Mouse (Mus musculus) megakaryocyte, embryonic 14.5 days (primary cell): Measurements from ENCODE around the gene Hist2h3c2.

Experiments used
- FLI1 ChIP-seq: IDR thresholded peaks from 2 replicates; pipeline ENCODE4 v1.6.1; 2012; ENCODE audit warnings: low read length, inconsistent platforms, mixed read lengths
- GATA1 ChIP-seq: IDR thresholded peaks from 3 replicates; pipeline ENCODE4 v1.6.1; 2012; ENCODE audit warnings: mixed read lengths, low read length, inconsistent platforms, borderline replicate concordance

DNA sequence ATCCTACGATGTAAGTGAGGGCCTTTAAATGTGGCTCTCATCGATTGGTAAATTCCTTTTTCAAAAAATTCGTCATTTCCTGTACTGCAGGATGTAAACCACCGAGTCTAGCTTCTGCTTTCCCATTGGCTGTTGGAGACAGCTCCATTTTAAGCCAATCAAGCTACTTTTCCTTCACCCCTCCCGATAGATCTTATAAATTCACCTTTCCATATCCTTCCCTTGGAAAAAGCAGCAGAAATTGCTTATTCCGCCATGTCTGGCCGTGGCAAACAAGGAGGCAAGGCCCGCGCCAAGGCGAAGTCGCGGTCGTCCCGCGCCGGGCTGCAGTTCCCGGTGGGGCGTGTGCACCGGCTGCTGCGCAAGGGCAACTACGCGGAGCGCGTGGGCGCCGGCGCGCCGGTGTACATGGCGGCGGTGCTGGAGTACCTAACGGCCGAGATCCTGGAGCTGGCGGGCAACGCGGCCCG is 19.2 kb downstream of the Hist2h3c2 start, which contains the start of the genes Bola1 and Hist2h2ab:
- TF ChIP-seq GATA1 (no peak), FLI1 (no peak)
